Mouse (Mus musculus) midbrain, embryonic 14.5 days (tissue): ENCODE measurements at regions not wholly inside any gene's neighbourhood (a gene's known extent, or its start where the extent isn't known, plus 50 kb on each side); places are given as distances from the start of the nearest gene placed in this dataset. TPM values are rescaled to one million over a fixed set of nuclear protein-coding genes. Genes with fewer than 3 reads are reported as not detected.

Source experiments
- microRNA counts: library from miRNA; unstranded; fragments of <30 nt; microRNA quantifications from one replicate; lab custom pipeline; 2016
- microRNA-seq: library from miRNA; unstranded; fragments of <30 nt; microRNA quantifications from one replicate; pipeline ENCODE4, GENCODE M21; 2016

MicroRNAs encoded in the stretch of these regions (microRNA counts, 519-probe panel; counts per million panel counts)
- microRNA mmu-miR-2136 (lab: Ali Mortazavi, UCI): not detected

Small RNA genes in the stretch of these regions (microRNA-seq; reads per million reads assigned to microRNA genes)
- not detected for gene Mir2136
